Mouse (Mus musculus) urinary bladder, adult 2 months (tissue): ENCODE measurements at regions not wholly inside any gene's neighbourhood (a gene's known extent, or its start where the extent isn't known, plus 50 kb on each side); places are given as distances from the start of the nearest gene placed in this dataset.

Experiments used
- DNase-seq: peaks from one replicate; pipeline ENCODE4 v3.0.0; 2022; ENCODE audit warnings: low spot score

- no peak for DNase-seq
Observed at GRCm38 (mm10) chr4:95215187-95215586, 163.2 kb upstream of the Jun start.

- DNase-seq, result no peak
Observed at GRCm38 (mm10) chr4:95230461-95230860, 178.4 kb upstream of the Jun start.

- no peak for DNase-seq
Observed at GRCm38 (mm10) chr4:95233034-95233433, 181.0 kb upstream of the Jun start.

- no peak for DNase-seq
Observed at GRCm38 (mm10) chr4:95234030-95234555, 182.1 kb upstream of the Jun start.

- DNase-seq, result no peak
Observed at GRCm38 (mm10) chr4:95247977-95248376, 196.0 kb upstream of the Jun start.

- no peak for DNase-seq
Observed at GRCm38 (mm10) chr4:95249031-95249430, 197.0 kb upstream of the Jun start.

- no peak for DNase-seq
Observed at GRCm38 (mm10) chr4:95250083-95250482, 198.1 kb upstream of the Jun start.

- no peak for DNase-seq
Observed at GRCm38 (mm10) chr4:95269766-95270165, 217.7 kb upstream of the Jun start.

- no peak for DNase-seq
Observed at GRCm38 (mm10) chr4:95270389-95270788, 218.4 kb upstream of the Jun start.

GRCm38 (mm10) chr4:95276231-95276630 lies 224.2 kb upstream of the Jun start:
- DNase-seq, result no peak

GRCm38 (mm10) chr4:95277989-95278713 lies 226.1 kb upstream of the Jun start:
- no peak for DNase-seq

- DNase-seq, result peak; percentile 25
Observed at GRCm38 (mm10) chr4:95278714-95279095, 226.7 kb upstream of the Jun start.

- DNase-seq, result no peak
Observed at GRCm38 (mm10) chr4:95279200-95279599, 227.2 kb upstream of the Jun start.

GRCm38 (mm10) chr4:95282083-95282482 lies 230.1 kb upstream of the Jun start:
- DNase-seq, result no peak

- DNase-seq, result no peak
Observed at GRCm38 (mm10) chr4:95283789-95284188, 231.8 kb upstream of the Jun start.

- DNase-seq, result no peak
Observed at GRCm38 (mm10) chr4:95284192-95284591, 232.2 kb upstream of the Jun start.

GRCm38 (mm10) chr4:95284696-95285095 lies 232.7 kb upstream of the Jun start:
- no peak for DNase-seq

GRCm38 (mm10) chr4:95290321-95290720 lies 238.3 kb upstream of the Jun start:
- no peak for DNase-seq

GRCm38 (mm10) chr4:95294110-95294509 lies 242.1 kb upstream of the Jun start:
- no peak for DNase-seq

GRCm38 (mm10) chr4:95301907-95302306 lies 249.9 kb upstream of the Jun start:
- no peak for DNase-seq

- DNase-seq, result no peak
Observed at GRCm38 (mm10) chr4:95303337-95303736, 251.3 kb upstream of the Jun start.

GRCm38 (mm10) chr4:95304006-95304405 lies 252.0 kb upstream of the Jun start:
- no peak for DNase-seq

- no peak for DNase-seq
Observed at GRCm38 (mm10) chr4:95307134-95307533, 250.2 kb upstream of the Fggy start.

GRCm38 (mm10) chr4:95308469-95308895 lies 248.8 kb upstream of the Fggy start:
- no peak for DNase-seq
